Mouse (Mus musculus): ENCODE measurements around the gene Ubn1. TPM values are rescaled to one million over a fixed set of nuclear protein-coding genes. Genes with fewer than 3 reads are reported as not detected.

The Ubn1 gene
- polyA plus RNA-seq, 1 experiment from 2014 or later, result 16.6 TPM

GRCm38 (mm10) chr16:5132401-5132801 is 82.5 kb downstream of the Ubn1 start, which contains the start of gene Ppl:
Gene Ppl, minus strand, starts transcription at chr16:5132421.
- no peak for DNase-seq (ENCODE audit: low spot score)
- no peaks in the 10 kb centered on the region for H3K9me3 ChIP-seq (replicated peaks)
- peaks cover 25% of the 10 kb centered on the region for H3K4me1 ChIP-seq
- WGBS, result under 1% methylated on average over 39 of the region's 39 CpGs
- H3K4me3 ChIP-seq, result peak within 1 kb of the TSS; percentile 50
- peaks cover 79% of the 10 kb centered on the region for H3K27me3 ChIP-seq (ENCODE audit: low read depth, poor library complexity, severe bottlenecking)
- H3K36me3 ChIP-seq, result no peaks in the 10 kb centered on the region
- no peak within 1 kb of the TSS for H3K27ac ChIP-seq (replicated peaks)

GRCm38 (mm10) chr16:5134623-5135330 is 84.9 kb downstream of the Ubn1 start:
- 83% methylated on average over 14 of the region's 14 CpGs for WGBS
- H3K36me3 ChIP-seq, result no peaks in the 10 kb centered on the region
- H3K27me3 ChIP-seq (ENCODE audit: low read depth, poor library complexity, severe bottlenecking), result peaks cover 59% of the 10 kb centered on the region
- no peak overlapping the region for H3K27ac ChIP-seq (replicated peaks)
- no peak overlapping the region for H3K4me3 ChIP-seq
- no peak for DNase-seq (ENCODE audit: low spot score)
- no peaks in the 10 kb centered on the region for H3K9me3 ChIP-seq (replicated peaks)
- H3K4me1 ChIP-seq, result peaks cover 29% of the 10 kb centered on the region

- Histone ChIP-seq H3K9me3 (replicated peaks) (no peaks in the 10 kb centered on the region), H3K4me1 (peaks cover 29% of the 10 kb centered on the region), H3K36me3 (no peaks in the 10 kb centered on the region), H3K27ac (replicated peaks) (no peak overlapping the region), H3K4me3 (no peak overlapping the region), H3K27me3 (ENCODE audit: low read depth, poor library complexity, severe bottlenecking) (peaks cover 50% of the 10 kb centered on the region)
- 82% methylated on average over 8 of the region's 8 CpGs for WGBS
- no peak for DNase-seq (ENCODE audit: low spot score)
These were observed 85.8 kb downstream of the Ubn1 start for GRCm38 (mm10) chr16:5135551-5136261.

Other genes starting within 250 kb of the Ubn1 start
- gene 4930562C15Rik, start 214.6 kb upstream of the Ubn1 start, polyA plus RNA-seq (2016; fragmentation: Nextera tagmentation; extraction: Ambion mirVana), result 0.30 and 0.39 TPM in 2 replicates
- gene Ubald1, start 169.7 kb upstream of the Ubn1 start, polyA plus RNA-seq (2016; fragmentation: Nextera tagmentation; extraction: Ambion mirVana), result 29.6 and 36.0 TPM in 2 replicates
- gene Mgrn1, start 163.8 kb upstream of the Ubn1 start, polyA plus RNA-seq (2016; fragmentation: Nextera tagmentation; extraction: Ambion mirVana), result 68.5 and 78.2 TPM in 2 replicates
- gene Nudt16l1, start 111.3 kb upstream of the Ubn1 start, polyA plus RNA-seq (2016; fragmentation: Nextera tagmentation; extraction: Ambion mirVana), result 136 and 141 TPM in 2 replicates
- 54.5 and 62.1 TPM in 2 replicates for gene Anks3, start 85.9 kb upstream of the Ubn1 start, polyA plus RNA-seq (2016; fragmentation: Nextera tagmentation; extraction: Ambion mirVana)
- not detected in 2 replicates for gene Sept12, start 52.2 kb upstream of the Ubn1 start, polyA plus RNA-seq (2016; fragmentation: Nextera tagmentation; extraction: Ambion mirVana)
- gene Smim22, start 42.8 kb upstream of the Ubn1 start, polyA plus RNA-seq (2016; fragmentation: Nextera tagmentation; extraction: Ambion mirVana), result 1.0 TPM in 1 of 2 replicates, not detected in the other
- gene Rogdi, start 36.5 kb upstream of the Ubn1 start, polyA plus RNA-seq (2016; fragmentation: Nextera tagmentation; extraction: Ambion mirVana), result 68.9 and 82.6 TPM in 2 replicates
- 211 and 240 TPM in 2 replicates for gene Glyr1, start 194 bp upstream of the Ubn1 start, polyA plus RNA-seq (2016; fragmentation: Nextera tagmentation; extraction: Ambion mirVana)
- gene Ppl, start 82.4 kb downstream of the Ubn1 start, polyA plus RNA-seq (2016; fragmentation: Nextera tagmentation; extraction: Ambion mirVana), result 0.68 and 0.82 TPM in 2 replicates
- gene Sec14l5, start 97.1 kb downstream of the Ubn1 start, polyA plus RNA-seq (2016; fragmentation: Nextera tagmentation; extraction: Ambion mirVana), result 0.14 and 0.31 TPM in 2 replicates
- 16.4 and 18.9 TPM in 2 replicates for gene Nagpa, start 154.0 kb downstream of the Ubn1 start, polyA plus RNA-seq (2016; fragmentation: Nextera tagmentation; extraction: Ambion mirVana)
- 2.4 and 4.5 TPM in 2 replicates for gene AU021092, start 172.2 kb downstream of the Ubn1 start, polyA plus RNA-seq (2016; fragmentation: Nextera tagmentation; extraction: Ambion mirVana)
- gene Alg1, start 183.6 kb downstream of the Ubn1 start, polyA plus RNA-seq (2016; fragmentation: Nextera tagmentation; extraction: Ambion mirVana), result 25.0 and 25.3 TPM in 2 replicates
- gene Eef2kmt, start 205.9 kb downstream of the Ubn1 start, polyA plus RNA-seq (2016; fragmentation: Nextera tagmentation; extraction: Ambion mirVana), result 20.4 and 21.4 TPM in 2 replicates